Mouse (Mus musculus) layer of hippocampus, adult 6 months (tissue): ENCODE measurements around the gene Supt16. TPM values are rescaled to one million over a fixed set of nuclear protein-coding genes. Genes with fewer than 3 reads are reported as not detected.

Source experiments
- long read RNA-seq, 2 experiments: library from polyadenylated mRNA; unstranded; transcript quantifications; one replicate each; pipeline ENCODE4 v2.0.0; 2019 to 2020
- polyA plus RNA-seq: library from polyadenylated mRNA; unstranded; fragments of <200 nt; fragmentation: Nextera tagmentation; gene quantifications from 2 replicates; pipeline ENCODE4 v1.2.3, GENCODE M21; 2021

Supt16 gene
- polyA plus RNA-seq = 15.3 and 19.1 TPM in 2 replicates
- long read RNA-seq, experiment 1, full-length matches to known transcripts = 5 of 159 reads
- long read RNA-seq, experiment 1, partial matches to known transcripts = 51 of 159 reads
- long read RNA-seq, experiment 1, other reads (novel, unspliced or antisense) = 103 of 159 reads
- long read RNA-seq, experiment 2, full-length matches to known transcripts = 21 of 78 reads
- long read RNA-seq, experiment 2, partial matches to known transcripts = 51 of 78 reads
- long read RNA-seq, experiment 2, other reads (novel, unspliced or antisense) = 6 of 78 reads

DNA sequence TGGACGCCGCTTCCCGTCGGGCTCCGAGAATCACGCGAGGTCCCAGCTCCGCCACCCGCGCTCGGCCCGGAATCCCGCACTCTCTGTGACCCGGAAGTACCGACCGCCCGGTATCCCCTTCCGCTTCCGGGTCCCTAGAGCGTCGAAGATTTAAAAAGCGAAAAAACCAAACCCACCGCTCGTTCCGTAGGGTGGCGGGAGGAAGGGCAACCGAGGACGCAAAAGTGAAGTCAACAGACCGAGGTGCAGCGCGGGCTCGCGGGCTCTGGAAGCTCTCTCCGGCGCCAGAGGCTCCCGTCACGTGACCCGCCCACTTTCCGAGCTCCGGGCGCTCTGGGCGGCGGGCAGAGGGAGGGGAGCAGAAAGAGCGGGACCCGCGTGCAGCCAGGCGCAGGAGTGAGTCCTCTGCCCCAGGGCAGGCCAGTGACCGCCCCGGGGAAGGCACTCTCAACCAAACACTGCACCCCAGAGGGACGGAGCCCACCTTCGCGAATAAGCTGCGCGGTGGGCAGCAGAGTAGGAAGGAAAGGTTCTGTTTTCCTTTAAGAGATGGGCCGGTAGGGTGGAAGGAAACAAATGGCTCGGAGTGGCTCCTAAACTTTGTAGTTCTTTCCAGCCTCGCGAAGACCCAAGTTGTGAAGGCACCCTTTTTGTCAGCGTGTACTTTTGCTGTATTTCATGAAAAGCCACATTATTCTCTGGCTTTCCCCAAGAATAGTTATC lies at the start of gene Supt16:
Gene Supt16, minus strand, starts transcription at position 261 of the 723 bp plus-strand sequence.

Other genes starting within 250 kb of the Supt16 start
- 29.4 and 29.7 TPM in 2 replicates for gene Arhgef40, start 212.7 kb downstream of the Supt16 start, polyA plus RNA-seq
- 0.20 TPM in 1 of 2 replicates, not detected in the other for gene Tmem253, start 181.8 kb downstream of the Supt16 start, polyA plus RNA-seq
- 7.9 and 8.1 TPM in 2 replicates for gene Zfp219, start 176.7 kb downstream of the Supt16 start, polyA plus RNA-seq
- gene Olfr221, start 155.0 kb downstream of the Supt16 start, polyA plus RNA-seq = not detected in 2 replicates
- 155 and 157 TPM in 2 replicates for gene Hnrnpc, start 93.4 kb downstream of the Supt16 start, polyA plus RNA-seq
- 88.3 and 128 TPM in 2 replicates for gene Rpgrip1, start 86.7 kb downstream of the Supt16 start, polyA plus RNA-seq
- 4.4 and 5.5 TPM in 2 replicates for gene Chd8, start 60.4 kb upstream of the Supt16 start, polyA plus RNA-seq
- 40.8 and 44.9 TPM in 2 replicates for gene Tox4, start 81.7 kb upstream of the Supt16 start, polyA plus RNA-seq
- 26.9 and 28.1 TPM in 2 replicates for gene Rab2b, start 82.1 kb upstream of the Supt16 start, polyA plus RNA-seq
- 20.4 and 23.3 TPM in 2 replicates for gene Mettl3, start 107.7 kb upstream of the Supt16 start, polyA plus RNA-seq
- gene Sall2, start 131.3 kb upstream of the Supt16 start, polyA plus RNA-seq = 7.0 and 8.6 TPM in 2 replicates
- gene Olfr1513, start 159.0 kb upstream of the Supt16 start, polyA plus RNA-seq = not detected in 2 replicates
- gene Olfr1512, start 181.8 kb upstream of the Supt16 start, polyA plus RNA-seq = not detected in 2 replicates
- not detected in 2 replicates for gene Olfr1511, start 200.0 kb upstream of the Supt16 start, polyA plus RNA-seq
- gene Olfr1510, start 217.0 kb upstream of the Supt16 start, polyA plus RNA-seq = not detected in 2 replicates
- gene Olfr1509, start 245.6 kb upstream of the Supt16 start, polyA plus RNA-seq = not detected in 2 replicates